Mouse (Mus musculus) intestine, embryonic 14.5 days (tissue): ENCODE measurements around the gene Myo1f. TPM values are rescaled to one million over a fixed set of nuclear protein-coding genes. Genes with fewer than 3 reads are reported as not detected.

Source experiments
- ATAC-seq: fragments of 200-750 bp; cut with Nextera tagmentation; replicated peaks from 2 replicates; pipeline ENCODE4 v1.8.0; 2017; ENCODE audit warnings: low read depth, moderate number of reproducible peaks, moderate TSS enrichment, moderate library complexity; ENCODE audit not compliant: low FRiP score, low TSS enrichment
- DNase-seq: peaks from one replicate; pipeline ENCODE4 v3.0.0-alpha.2; 2018; ENCODE audit warnings: low spot score
- H3K27ac ChIP-seq: fragments of 300-500 bp; sonication (generic); 2 replicates; pipeline ENCODE4 v1.5.1; 2014; ENCODE audit warnings: low read depth, mild to moderate bottlenecking, control low read depth
- H3K27me3 ChIP-seq: fragments of 300-500 bp; sonication (generic); replicated peaks from 2 replicates; pipeline ENCODE4 v1.6.1; 2014; ENCODE audit warnings: low read length, control low read depth; ENCODE audit not compliant: control insufficient read depth, insufficient read depth
- H3K36me3 ChIP-seq: fragments of 300-500 bp; sonication (generic); 2 replicates; pipeline ENCODE4 v1.6.1; 2014; ENCODE audit warnings: low read length, control low read depth; ENCODE audit not compliant: control insufficient read depth, insufficient read depth
- H3K4me1 ChIP-seq: fragments of 300-500 bp; sonication (generic); replicated peaks from 2 replicates; pipeline ENCODE4 v1.6.1; 2014; ENCODE audit warnings: low read length, control low read depth, mixed read lengths; ENCODE audit not compliant: control insufficient read depth, insufficient read depth
- H3K4me2 ChIP-seq: fragments of 300-500 bp; sonication (generic); 2 replicates; pipeline ENCODE4 v1.6.1; 2014; ENCODE audit warnings: low read length
- H3K4me3 ChIP-seq: fragments of 300-500 bp; sonication (generic); 2 replicates; pipeline ENCODE4 v1.5.1; 2014; ENCODE audit warnings: low read depth, low read length, control low read depth, mixed read lengths
- H3K9ac ChIP-seq: fragments of 300-500 bp; sonication (generic); 2 replicates; pipeline ENCODE4 v1.6.1; 2014; ENCODE audit warnings: mild to moderate bottlenecking, low read length
- H3K9me3 ChIP-seq: fragments of 300-500 bp; sonication (generic); 2 replicates; pipeline ENCODE4 v1.6.1; 2016; ENCODE audit warnings: low read length, control low read depth; ENCODE audit not compliant: control insufficient read depth
- WGBS: fragments of 180-500 bp; shearing (Covaris S2); extraction: QIAGEN DNeasy Blood & Tissue Kit; methylation state at CpG from one replicate; pipeline ENCODE4 v1.1.7; 2014; 5-methylcytosine and 5-hydroxymethylcytosine counted together
- polyA plus RNA-seq: library from polyadenylated mRNA; unstranded; fragments of >200 nt; fragmentation: Nextera tagmentation; extraction: Ambion mirVana; gene quantifications from 2 replicates; pipeline ENCODE4 v1.2.1, GENCODE M21; 2014

Gene Myo1f
- polyA plus RNA-seq, 1 experiment from 2014 or later: 3.1 TPM

DNA sequence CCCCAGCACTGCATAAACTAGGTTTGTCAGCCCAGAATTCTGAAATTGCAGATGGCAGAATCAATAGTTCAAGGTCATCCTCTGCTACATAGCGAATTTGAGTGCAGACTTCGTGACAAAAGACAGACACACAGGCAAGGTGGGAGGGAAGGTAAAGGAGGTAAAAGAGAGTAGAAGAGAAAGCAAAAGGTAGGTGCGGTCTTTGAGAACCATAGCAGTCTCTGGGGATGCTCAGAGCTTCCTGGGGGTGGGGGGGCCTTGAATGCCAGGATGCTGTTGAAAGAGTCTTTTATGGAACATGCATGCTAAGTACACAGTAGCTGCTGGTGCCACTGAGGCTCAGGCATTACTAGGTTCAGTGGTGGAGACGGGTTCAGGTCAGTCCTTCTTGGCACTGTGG lies 2.4 kb downstream of the Myo1f start:
- Histone ChIP-seq H3K27me3 (no peaks in the 10 kb centered on the region), H3K4me2 (no peak overlapping the region), H3K27ac (no peak overlapping the region), H3K4me3 (no peak overlapping the region), H3K4me1 (no peaks in the 10 kb centered on the region), H3K36me3 (peaks cover 10% of the 10 kb centered on the region; the same call in 1 of the 2 replicates), H3K9ac (no peak overlapping the region), H3K9me3 (no peaks in the 10 kb centered on the region)
- DNase-seq: no peak
- no peak for ATAC-seq
- WGBS: 74% methylated on average over 4 of the region's 4 CpGs

DNA sequence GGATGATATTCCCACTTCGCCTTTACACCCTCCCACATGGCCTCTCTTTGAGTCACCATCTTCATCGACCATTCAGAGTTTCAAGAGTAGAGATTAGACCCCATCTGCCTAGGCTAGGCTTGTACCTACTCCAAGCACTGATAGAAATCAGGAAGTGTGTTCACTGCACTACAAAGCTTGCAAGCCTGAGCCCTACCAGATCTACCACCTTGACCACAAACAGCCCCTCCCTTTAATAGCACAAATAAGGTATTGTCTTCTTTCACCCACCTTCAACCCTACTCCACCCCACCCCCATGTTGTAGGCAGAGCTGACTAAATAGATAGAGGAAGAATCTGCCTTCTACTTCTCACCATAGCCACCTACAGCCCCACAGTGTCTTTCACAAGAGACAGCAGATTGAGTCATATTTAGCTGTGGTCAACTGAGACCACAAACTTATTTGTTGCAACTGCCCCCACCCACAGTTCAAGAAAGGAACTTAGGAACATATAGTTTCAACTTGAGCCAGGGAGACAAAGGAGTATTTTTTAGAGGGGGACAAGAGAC lies 8.1 kb downstream of the Myo1f start:
- DNase-seq (no peak), ATAC-seq (no peak)
- WGBS: 72% methylated on average over 2 of the region's 2 CpGs
- H3K9ac ChIP-seq: no peak overlapping the region
- H3K36me3 ChIP-seq: no peaks in the 10 kb centered on the region
- H3K27ac ChIP-seq: no peak overlapping the region
- H3K4me1 ChIP-seq: no peaks in the 10 kb centered on the region
- no peaks in the 10 kb centered on the region for H3K9me3 ChIP-seq
- no peak overlapping the region for H3K4me3 ChIP-seq
- H3K27me3 ChIP-seq: no peaks in the 10 kb centered on the region
- H3K4me2 ChIP-seq: no peak overlapping the region

DNA sequence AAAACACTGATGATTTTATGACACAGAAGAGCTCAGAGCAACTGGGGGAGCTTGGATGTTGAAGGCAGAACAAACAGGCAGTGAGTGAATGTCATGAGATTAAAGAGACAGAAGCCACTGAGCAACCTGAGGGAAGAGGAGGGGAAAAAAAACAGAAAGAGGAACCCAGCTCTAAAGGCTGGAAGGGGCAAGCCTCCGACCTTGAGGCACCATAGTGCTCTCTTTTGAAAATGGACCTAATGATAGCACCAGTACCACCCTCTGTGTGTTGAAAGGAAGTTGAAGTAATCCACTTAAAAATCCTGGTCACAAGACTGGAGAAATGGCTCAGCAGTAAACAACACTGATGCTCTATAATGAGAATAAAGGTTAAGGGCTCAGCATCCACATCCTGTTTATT lies 9.1 kb downstream of the Myo1f start:
- H3K27ac ChIP-seq: no peak overlapping the region
- H3K27me3 ChIP-seq: no peaks in the 10 kb centered on the region
- no peaks in the 10 kb centered on the region for H3K36me3 ChIP-seq
- DNase-seq: no peak
- H3K9ac ChIP-seq: no peak overlapping the region
- H3K4me1 ChIP-seq: no peaks in the 10 kb centered on the region
- H3K4me3 ChIP-seq: no peak overlapping the region
- no peak overlapping the region for H3K4me2 ChIP-seq
- 58% methylated on average over 1 of the region's 1 CpGs for WGBS
- no peaks in the 10 kb centered on the region for H3K9me3 ChIP-seq
- ATAC-seq: no peak

DNA sequence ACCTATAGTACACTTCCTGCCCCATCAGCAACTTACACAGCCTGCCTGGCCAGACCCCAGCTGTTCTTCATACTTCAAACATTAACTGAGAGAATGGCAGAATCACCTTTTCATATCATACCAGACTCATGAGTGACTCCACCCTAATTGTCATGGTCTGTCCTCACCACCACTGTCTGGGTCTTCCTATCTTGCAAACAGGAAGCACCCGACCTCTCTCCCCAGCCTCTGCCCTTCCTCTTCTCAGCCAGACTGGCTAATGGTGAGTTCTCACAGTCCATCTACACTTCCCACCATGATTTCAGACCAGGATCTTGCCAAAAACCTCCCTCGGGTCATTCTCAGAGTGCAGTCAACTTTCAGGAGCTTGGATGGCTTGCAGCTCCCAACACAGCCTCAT lies 10.7 kb downstream of the Myo1f start:
- Histone ChIP-seq H3K27ac (no peak overlapping the region), H3K4me3 (no peak overlapping the region), H3K27me3 (no peaks in the 10 kb centered on the region), H3K4me2 (no peak overlapping the region), H3K9ac (no peak overlapping the region), H3K36me3 (no peaks in the 10 kb centered on the region), H3K9me3 (no peaks in the 10 kb centered on the region), H3K4me1 (no peaks in the 10 kb centered on the region)
- WGBS: 56% methylated on average over 2 of the region's 2 CpGs
- DNase-seq (no peak), ATAC-seq (no peak)

DNA sequence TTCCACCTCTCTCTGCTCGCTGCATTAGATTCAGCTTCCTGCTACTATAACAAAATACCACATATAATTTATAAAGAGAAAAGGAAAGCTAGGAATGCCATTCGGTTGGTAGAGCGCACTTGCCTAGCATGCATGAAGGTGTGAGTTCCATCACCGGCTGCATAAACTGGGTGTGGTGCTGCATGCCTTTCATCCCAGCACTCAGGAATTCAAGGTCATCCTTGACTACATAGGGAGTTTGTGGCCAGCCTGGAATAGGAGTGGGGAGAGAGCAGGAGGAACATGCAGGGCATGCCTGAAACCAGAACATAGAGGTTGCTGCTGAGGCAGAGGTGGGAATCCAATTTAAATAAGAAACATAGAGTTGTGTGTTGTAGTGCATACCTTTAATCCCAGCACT lies 28.6 kb downstream of the Myo1f start:
- DNase-seq (no peak), ATAC-seq (no peak)
- H3K4me3 ChIP-seq: no peak overlapping the region
- H3K9ac ChIP-seq: no peak overlapping the region
- H3K4me2 ChIP-seq: no peak overlapping the region
- no peaks in the 10 kb centered on the region for H3K27me3 ChIP-seq
- H3K27ac ChIP-seq: no peak overlapping the region
- no peaks in the 10 kb centered on the region for H3K9me3 ChIP-seq
- no peaks in the 10 kb centered on the region for H3K4me1 ChIP-seq
- WGBS: 80% methylated on average over 4 of the region's 4 CpGs
- no peaks in the 10 kb centered on the region for H3K36me3 ChIP-seq

DNA sequence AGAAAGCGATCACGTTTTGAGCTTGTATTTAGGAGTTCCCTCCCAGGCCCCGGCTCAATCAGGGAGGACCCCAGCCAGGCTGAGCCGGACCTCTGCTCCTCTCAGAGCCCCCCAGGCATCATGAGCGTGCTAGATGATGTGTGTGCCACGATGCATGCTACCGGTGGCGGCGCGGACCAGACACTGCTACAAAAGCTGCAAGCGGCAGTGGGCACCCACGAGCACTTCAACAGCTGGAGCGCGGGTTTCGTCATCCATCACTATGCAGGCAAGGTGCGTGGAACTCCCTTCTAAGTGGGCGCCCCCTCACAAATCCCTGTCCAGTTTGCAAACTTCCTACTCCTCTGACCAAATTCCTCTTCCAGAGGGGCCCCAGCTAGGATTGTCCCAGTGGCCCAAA lies 30.5 kb downstream of the Myo1f start:
- no peak overlapping the region for H3K9ac ChIP-seq
- ATAC-seq (no peak), DNase-seq (no peak)
- no peak overlapping the region for H3K4me3 ChIP-seq
- WGBS: 60% methylated on average over 17 of the region's 17 CpGs
- no peak overlapping the region for H3K27ac ChIP-seq
- H3K36me3 ChIP-seq: no peaks in the 10 kb centered on the region
- H3K4me2 ChIP-seq: no peak overlapping the region
- H3K9me3 ChIP-seq: no peaks in the 10 kb centered on the region
- H3K4me1 ChIP-seq: no peaks in the 10 kb centered on the region
- H3K27me3 ChIP-seq: no peaks in the 10 kb centered on the region

DNA sequence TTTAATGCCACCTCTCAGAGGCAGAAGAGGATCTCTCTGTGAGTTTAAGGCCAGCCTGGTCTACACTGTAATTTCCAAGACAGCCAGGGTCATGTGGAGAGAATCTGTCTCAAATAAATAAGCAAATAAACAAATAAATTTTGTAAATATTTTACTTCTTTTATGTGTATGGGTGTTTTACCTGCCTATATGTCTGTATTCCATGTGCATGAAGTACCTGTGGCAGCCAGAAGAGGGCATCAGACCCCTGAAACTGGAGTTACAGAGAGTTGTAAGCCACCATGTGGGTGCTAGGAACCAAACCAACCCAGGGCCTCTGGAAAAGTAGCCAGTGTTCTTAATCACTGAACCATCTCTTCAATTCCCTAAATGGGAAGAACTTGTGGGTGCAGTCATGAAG lies 41.8 kb downstream of the Myo1f start:
- H3K27me3 ChIP-seq: no peaks in the 10 kb centered on the region
- ATAC-seq: no peak
- H3K4me3 ChIP-seq: no peak overlapping the region
- no peak overlapping the region for H3K4me2 ChIP-seq
- peaks cover 5% of the 10 kb centered on the region; the same call in 1 of the 2 replicates for H3K9me3 ChIP-seq
- H3K4me1 ChIP-seq: no peaks in the 10 kb centered on the region
- H3K36me3 ChIP-seq: no peaks in the 10 kb centered on the region
- H3K9ac ChIP-seq: no peak overlapping the region
- no peak overlapping the region for H3K27ac ChIP-seq
- DNase-seq: no peak

DNA sequence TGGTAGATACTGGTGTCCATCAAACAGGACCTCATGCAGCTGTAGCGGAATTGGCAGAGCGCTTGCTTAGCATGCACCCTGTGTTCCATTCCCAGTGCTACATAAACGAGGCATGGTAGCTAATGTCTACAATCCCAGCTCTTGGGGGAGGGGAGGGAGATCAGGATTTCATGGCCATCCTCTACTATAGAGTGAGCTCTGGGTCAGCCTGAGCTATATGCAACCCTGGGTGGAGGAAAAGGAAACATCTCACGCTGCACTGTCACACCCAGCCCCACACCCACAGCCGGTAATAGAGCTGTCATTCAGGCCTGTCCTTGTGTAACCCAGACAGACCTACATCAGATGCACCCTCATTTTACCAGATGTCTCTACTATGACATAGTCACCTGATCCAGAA lies 43.0 kb downstream of the Myo1f start:
- 92% methylated on average over 5 of the region's 5 CpGs for WGBS
- no peaks in the 10 kb centered on the region for H3K27me3 ChIP-seq
- no peak overlapping the region for H3K4me2 ChIP-seq
- DNase-seq (no peak), ATAC-seq (no peak)
- H3K4me3 ChIP-seq: no peak overlapping the region
- H3K27ac ChIP-seq: no peak overlapping the region
- no peaks in the 10 kb centered on the region for H3K36me3 ChIP-seq
- H3K9ac ChIP-seq: no peak overlapping the region
- no peaks in the 10 kb centered on the region for H3K4me1 ChIP-seq
- peaks cover 5% of the 10 kb centered on the region; the same call in 1 of the 2 replicates for H3K9me3 ChIP-seq

DNA sequence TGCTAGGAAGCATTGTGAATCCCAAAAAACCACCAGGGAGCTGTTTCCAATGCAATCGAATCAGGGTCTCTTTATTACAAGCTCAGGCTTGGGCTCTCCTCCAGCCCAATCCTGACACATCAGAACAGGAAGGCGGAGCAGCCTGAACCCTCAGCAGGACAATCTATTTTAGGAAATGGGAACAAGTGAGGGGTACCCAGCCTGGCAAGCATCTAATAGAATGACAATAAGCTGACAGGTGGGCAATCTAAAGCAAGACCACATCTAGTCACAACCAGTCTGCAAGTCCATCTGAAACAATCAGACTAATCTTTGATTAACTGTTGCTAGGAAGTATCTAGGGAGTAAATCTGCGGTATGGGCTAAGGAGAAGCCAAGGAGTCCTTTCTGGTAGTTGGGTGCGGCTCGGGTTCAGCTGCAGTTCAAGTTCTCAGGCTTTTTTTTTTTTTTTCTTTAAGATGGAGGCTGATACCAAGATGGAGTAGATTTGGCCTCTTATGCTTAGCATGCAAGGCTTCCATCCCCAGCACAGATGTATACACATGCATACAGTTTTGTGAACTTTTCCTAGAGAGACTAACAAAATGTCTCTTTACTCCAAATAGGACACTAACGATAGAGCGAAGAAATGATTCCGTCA lies 44.4 kb downstream of the Myo1f start:
- no peak overlapping the region for H3K4me2 ChIP-seq
- H3K9me3 ChIP-seq: peaks cover 5% of the 10 kb centered on the region; the same call in 1 of the 2 replicates
- no peak for ATAC-seq
- H3K27me3 ChIP-seq: no peaks in the 10 kb centered on the region
- H3K4me1 ChIP-seq: no peaks in the 10 kb centered on the region
- WGBS: 83% methylated on average over 8 of the region's 8 CpGs
- no peaks in the 10 kb centered on the region for H3K36me3 ChIP-seq
- no peak overlapping the region for H3K4me3 ChIP-seq
- no peak for DNase-seq
- H3K27ac ChIP-seq: no peak overlapping the region
- H3K9ac ChIP-seq: no peak overlapping the region
